Mouse (Mus musculus): ENCODE results near the gene Zswim8.
A peak's percentile ranks its signal among the peaks of the same experiment; 100 is the strongest.

Zswim8 gene

GRCm38 (mm10) chr14:20707201-20708190 is at the start of gene Zswim8:
TSS of gene Zswim8 (plus strand) at chr14:20707552.
- peak; percentile 95 for DNase-seq (ENCODE audit: low read depth, low spot score)

GRCm38 (mm10) chr14:20658326-20658725 is 49.0 kb upstream of the Zswim8 start:
- DNase-seq (ENCODE audit: low read depth, low spot score): no peak

DNA sequence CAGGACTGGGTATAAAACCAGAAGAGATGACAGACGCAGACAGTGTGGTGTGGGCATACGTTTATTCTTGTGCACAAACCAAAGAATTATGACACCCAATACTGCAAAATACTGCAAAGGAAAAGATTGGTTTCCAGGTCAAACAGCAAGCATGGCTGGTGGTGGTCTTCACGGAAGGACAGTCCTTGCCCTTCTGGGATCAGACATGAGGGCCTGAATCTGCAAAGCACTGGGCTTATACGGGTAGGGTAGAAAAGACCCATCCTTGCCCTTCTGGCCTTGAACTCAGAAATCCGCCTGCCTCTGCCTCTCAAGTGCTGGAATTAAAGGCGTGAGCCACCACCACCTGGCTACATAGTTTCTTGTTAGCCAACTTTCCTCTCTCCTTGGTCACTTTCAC is 48.5 kb upstream of the Zswim8 start:
- no peak for DNase-seq (ENCODE audit: low read depth, low spot score)

DNA sequence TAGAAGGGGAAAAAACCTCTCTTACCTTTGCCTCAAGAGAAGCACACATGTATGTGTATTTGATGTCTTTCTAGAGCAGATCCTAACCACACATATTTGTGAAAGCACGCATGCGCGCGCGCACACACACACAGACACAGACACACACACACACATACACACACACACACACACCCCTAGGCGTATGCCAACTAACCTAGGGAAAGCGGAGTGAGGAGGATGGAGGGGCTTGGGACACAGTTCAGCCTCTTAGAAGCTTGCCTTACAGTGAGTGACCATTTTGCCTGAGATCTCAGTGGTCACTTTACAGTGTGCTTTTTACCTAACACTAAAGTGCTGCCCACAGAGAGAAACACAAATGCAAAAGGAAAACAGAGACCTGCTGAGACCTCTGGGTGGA is 47.7 kb upstream of the Zswim8 start:
- no peak for DNase-seq (ENCODE audit: low read depth, low spot score)

DNA sequence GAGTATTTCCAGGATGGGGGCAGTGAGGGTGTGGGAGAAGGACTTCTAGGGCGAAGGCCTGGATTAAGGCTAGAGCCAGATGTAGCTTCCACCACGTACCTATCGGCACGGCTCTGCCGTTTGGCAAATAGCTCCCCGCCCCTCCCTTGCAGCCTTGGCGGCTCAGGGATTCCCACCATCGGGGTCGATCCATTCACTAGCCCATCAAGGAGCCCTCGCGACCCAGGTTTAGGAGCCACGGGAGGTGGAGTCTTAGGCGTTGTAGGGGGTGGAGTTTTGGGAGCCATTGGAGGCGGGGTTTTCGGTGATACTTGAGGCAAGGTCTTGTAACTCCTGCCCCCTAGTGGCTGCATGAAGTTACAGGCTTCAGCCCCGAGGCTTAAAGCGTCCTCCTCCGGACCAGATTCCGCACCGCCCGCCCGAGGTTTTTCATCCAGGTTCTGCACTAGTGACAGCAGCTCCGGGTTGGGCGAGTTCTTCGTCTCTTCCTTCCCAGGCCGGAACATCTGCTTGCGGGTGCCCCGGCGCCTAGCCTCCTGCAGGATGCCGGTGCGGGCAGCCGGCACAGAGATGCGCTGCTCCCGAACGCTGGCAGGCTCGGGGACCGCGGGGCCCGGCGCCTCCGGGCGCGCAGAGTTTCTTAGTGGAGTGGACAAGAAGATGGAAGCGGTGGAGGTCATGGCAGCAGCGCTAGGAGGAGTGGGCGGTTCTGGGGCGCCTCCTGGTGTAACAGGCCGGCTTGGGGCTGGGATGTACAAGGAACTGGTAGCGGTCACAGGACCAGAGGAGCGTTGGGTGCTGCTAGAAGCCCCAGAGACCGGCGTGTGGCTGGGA is 46.3 kb upstream of the Zswim8 start:
- DNase-seq (ENCODE audit: low read depth, low spot score): peak; percentile 97

DNA sequence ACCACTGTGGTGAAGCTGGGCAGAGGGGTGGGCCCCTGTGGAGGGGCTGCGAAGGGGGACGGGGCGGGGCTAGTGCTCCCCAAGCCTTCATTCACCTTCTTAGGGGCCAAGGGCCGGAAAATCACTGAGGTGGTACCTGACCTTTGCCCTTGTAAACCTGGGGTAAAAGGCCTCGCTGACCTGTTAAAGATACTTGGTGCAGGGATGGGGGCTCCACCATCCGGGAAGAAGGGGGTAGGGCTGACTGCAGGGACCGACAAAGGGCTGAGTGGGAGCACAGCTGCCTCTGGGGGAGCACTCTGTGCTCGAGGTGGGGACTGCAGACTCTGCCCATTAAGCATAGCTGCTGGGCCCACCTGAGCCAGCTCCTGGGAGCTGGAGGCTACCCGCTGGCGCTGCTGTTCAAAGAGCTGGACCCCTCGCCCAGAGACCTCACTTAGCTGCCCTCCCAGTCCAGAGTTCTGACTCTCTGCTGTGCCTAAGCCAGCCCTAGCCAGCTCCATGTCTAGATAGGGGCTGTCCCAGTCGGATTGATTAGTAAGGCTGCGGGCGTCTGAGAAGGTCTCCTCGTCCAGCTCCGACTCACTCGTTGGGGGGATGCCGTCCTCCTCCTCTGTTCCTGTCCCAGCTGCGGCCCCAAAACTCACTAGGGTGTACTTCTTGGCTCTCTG is 45.6 kb upstream of the Zswim8 start:
- no peak for DNase-seq (ENCODE audit: low read depth, low spot score)

- no peak for DNase-seq (ENCODE audit: low read depth, low spot score)
Observed at GRCm38 (mm10) chr14:20662740-20663139, 44.6 kb upstream of the Zswim8 start.

DNA sequence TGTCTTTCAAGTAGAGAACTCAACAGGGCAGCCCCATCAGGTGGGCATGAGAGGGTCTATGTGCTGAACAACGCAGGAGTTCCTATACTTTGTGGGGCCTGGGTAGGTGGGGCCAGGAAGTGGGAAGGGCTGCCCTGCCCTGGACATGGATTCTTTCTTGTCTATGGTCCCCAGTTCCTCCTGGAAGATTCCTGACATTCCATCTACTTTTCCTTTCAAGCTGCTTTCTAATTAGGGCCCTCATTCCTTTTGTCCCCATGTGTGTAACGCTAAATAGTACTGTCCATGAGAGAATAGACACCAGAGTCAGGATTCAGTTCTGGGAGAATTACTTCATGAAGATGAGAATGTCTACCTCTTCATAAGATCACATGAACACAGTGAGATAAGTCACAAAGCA is 43.8 kb upstream of the Zswim8 start:
- DNase-seq (ENCODE audit: low read depth, low spot score): no peak

DNA sequence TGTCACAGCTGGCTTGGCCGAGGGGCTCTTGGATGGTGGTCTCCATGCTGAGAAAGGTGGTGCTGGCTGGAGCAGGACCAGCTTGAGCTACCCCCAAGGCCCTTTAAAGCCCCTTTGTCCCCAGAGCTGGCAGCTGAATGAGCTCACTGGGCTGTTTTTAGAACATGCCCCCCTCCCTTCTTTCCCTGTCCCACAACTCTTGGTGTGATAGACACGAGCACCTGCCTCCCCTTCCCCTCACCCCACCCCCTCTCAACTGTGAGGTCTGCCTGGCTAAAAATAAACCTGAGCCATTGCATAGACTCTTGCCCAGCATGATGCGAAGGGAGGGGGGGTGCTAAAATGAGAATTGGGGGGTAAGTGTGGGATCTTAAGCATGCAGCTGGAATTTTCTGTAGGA is 42.9 kb upstream of the Zswim8 start:
- DNase-seq (ENCODE audit: low read depth, low spot score): no peak

GRCm38 (mm10) chr14:20667469-20667868 is 39.9 kb upstream of the Zswim8 start:
- DNase-seq (ENCODE audit: low read depth, low spot score): no peak

GRCm38 (mm10) chr14:20668154-20668810 is 39.1 kb upstream of the Zswim8 start, which contains the start of gene Synpo2l:
TSS of gene Synpo2l (minus strand) at chr14:20668354.
- no peak for DNase-seq (ENCODE audit: low read depth, low spot score)

- DNase-seq (ENCODE audit: low read depth, low spot score): no peak
Observed at GRCm38 (mm10) chr14:20672990-20673389, 34.4 kb upstream of the Zswim8 start.

GRCm38 (mm10) chr14:20673735-20674063 is 33.7 kb upstream of the Zswim8 start:
- DNase-seq (ENCODE audit: low read depth, low spot score): peak; percentile 87

DNA sequence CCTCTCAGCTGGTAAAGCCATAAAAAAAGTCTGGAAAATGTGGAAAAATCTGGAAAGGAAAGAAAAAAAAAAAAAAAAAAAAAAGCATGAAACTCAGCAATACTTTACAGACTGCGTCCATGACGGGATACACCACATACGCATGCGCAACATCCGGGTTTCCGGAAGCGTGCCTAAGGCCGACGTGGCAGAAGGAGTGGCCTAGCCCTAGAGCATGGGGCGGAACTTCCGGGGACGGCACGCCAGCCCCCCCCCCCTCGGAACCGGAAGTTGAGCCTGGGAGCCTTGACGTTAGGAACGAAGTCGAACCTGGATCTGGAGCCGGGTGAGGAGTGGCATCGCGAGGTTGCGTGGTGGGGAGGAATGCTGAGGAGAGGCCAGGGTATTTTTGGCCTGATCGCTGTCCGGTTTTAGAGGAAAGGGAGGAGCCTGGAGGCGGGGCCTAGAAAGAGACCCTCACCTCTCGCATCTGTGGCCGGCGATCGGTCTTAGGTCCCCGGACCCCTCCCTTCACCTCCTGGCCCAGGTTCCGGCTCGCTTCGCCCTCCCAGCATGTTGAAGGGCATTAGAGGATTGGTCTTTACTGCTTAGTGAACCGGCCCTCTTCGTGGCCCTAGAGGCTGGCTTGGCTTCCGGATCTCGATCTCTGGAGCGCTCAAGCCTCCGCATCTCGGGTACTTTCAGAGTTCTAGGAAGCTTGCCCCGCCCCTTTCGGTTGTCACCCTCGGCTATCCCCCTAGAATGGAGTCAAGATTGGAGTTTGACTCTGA is 33.1 kb upstream of the Zswim8 start, which contains the start of gene Sec24c:
Gene Sec24c, plus strand, starts transcription at position 245 of the 770 bp plus-strand sequence.
- DNase-seq (ENCODE audit: low read depth, low spot score): peak; percentile 98

- DNase-seq (ENCODE audit: low read depth, low spot score): no peak
Observed at GRCm38 (mm10) chr14:20677906-20678305, 29.4 kb upstream of the Zswim8 start.

GRCm38 (mm10) chr14:20681742-20682141 is 25.6 kb upstream of the Zswim8 start:
- no peak for DNase-seq (ENCODE audit: low read depth, low spot score)

GRCm38 (mm10) chr14:20682498-20682897 is 24.9 kb upstream of the Zswim8 start:
- no peak for DNase-seq (ENCODE audit: low read depth, low spot score)

DNA sequence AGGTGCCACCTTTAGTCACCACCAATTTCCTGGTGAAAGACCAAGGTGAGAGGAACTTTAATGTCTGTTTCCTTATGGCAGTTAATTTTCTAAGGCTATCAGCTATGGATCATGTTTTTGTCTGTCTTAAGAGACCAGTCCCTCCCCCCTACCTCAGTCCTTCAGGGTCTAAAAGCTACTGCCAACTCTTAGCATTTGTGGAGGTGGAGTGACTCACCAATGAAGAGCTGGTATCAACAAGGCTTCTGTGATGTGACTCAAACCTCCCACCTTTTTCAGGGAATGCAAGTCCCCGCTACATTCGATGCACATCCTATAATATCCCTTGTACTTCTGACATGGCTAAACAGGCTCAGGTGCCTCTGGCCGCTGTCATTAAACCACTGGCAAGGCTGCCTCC is 20.8 kb upstream of the Zswim8 start:
- DNase-seq (ENCODE audit: low read depth, low spot score): peak; percentile 62

DNA sequence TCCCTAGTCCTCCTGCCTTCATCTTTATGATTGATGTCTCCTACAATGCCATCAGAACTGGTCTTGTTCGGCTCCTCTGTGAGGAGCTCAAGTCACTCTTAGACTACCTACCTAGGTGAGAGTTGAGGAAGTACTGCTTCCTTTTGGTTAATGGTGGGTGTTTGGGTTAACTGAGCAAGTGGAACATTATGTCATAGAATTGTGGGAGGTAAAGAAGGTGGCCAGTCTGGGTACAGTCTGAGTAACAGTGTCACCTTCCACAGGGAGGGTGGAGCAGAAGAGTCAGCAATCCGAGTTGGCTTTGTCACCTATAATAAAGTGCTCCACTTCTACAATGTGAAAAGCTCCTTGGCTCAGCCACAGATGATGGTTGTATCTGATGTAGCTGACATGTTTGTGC is 18.3 kb upstream of the Zswim8 start:
- DNase-seq (ENCODE audit: low read depth, low spot score): no peak

- DNase-seq (ENCODE audit: low read depth, low spot score): no peak
Observed at GRCm38 (mm10) chr14:20691772-20692171, 15.6 kb upstream of the Zswim8 start.
